Mouse (Mus musculus) urinary bladder, postnatal 25 days (tissue): Measurements from ENCODE around the gene Pdcd5.

Source experiments
- DNase-seq: peaks from one replicate; pipeline ENCODE4 v3.0.0; 2022; ENCODE audit warnings: low spot score

Gene Pdcd5

GRCm38 (mm10) chr7:35647101-35647698, at the start of gene Pdcd5:
Pdcd5 (minus strand) TSS chr7:35647521.
- DNase-seq, result peak; percentile 99

GRCm38 (mm10) chr7:35692641-35693040, 45.3 kb upstream of the Pdcd5 start:
- DNase-seq, result no peak

- no peak for DNase-seq
These were observed 44.8 kb upstream of the Pdcd5 start for GRCm38 (mm10) chr7:35692117-35692516.

GRCm38 (mm10) chr7:35688781-35689349, 41.5 kb upstream of the Pdcd5 start:
- no peak for DNase-seq

- no peak for DNase-seq
These were observed 41.0 kb upstream of the Pdcd5 start for GRCm38 (mm10) chr7:35688276-35688675.

- no peak for DNase-seq
These were observed 39.9 kb upstream of the Pdcd5 start for GRCm38 (mm10) chr7:35687229-35687628.

GRCm38 (mm10) chr7:35686756-35687155, 39.4 kb upstream of the Pdcd5 start:
- peak; percentile 65 for DNase-seq

GRCm38 (mm10) chr7:35686216-35686615, 38.9 kb upstream of the Pdcd5 start:
- no peak for DNase-seq

GRCm38 (mm10) chr7:35683409-35684122, 36.2 kb upstream of the Pdcd5 start:
- no peak for DNase-seq

- no peak for DNase-seq
These were observed 34.2 kb upstream of the Pdcd5 start for GRCm38 (mm10) chr7:35681559-35681958.

GRCm38 (mm10) chr7:35678976-35679375, 31.7 kb upstream of the Pdcd5 start:
- DNase-seq, result no peak

GRCm38 (mm10) chr7:35668066-35669041, 21.0 kb upstream of the Pdcd5 start:
- no peak for DNase-seq

- DNase-seq, result no peak
These were observed 16.6 kb upstream of the Pdcd5 start for GRCm38 (mm10) chr7:35663790-35664376.

GRCm38 (mm10) chr7:35659173-35659572, 11.9 kb upstream of the Pdcd5 start:
- peak; percentile 23 for DNase-seq

- no peak for DNase-seq
These were observed 10.5 kb upstream of the Pdcd5 start for GRCm38 (mm10) chr7:35657829-35658228.

GRCm38 (mm10) chr7:35651583-35652270, 4.4 kb upstream of the Pdcd5 start:
- DNase-seq, result no peak

- no peak for DNase-seq
These were observed 3.5 kb upstream of the Pdcd5 start for GRCm38 (mm10) chr7:35650716-35651410.

GRCm38 (mm10) chr7:35649071-35649470, 1.8 kb upstream of the Pdcd5 start:
- DNase-seq, result peak; percentile 22

- DNase-seq, result no peak
These were observed 1.1 kb upstream of the Pdcd5 start for GRCm38 (mm10) chr7:35648239-35649069.
